Mouse (Mus musculus) intestine, embryonic 16.5 days (tissue): ENCODE data around the gene Shq1. TPM values are rescaled to one million over a fixed set of nuclear protein-coding genes. Genes with fewer than 3 reads are reported as not detected.
A peak's percentile ranks its signal among the peaks of the same experiment; 100 is the strongest.

ENCODE experiments used
- ATAC-seq: fragments of 200-750 bp; cut with Nextera tagmentation; 2 replicates; pipeline ENCODE4 v1.8.0; 2017; ENCODE audit warnings: moderate TSS enrichment, moderate library complexity
- H3K27ac ChIP-seq: fragments of 300-500 bp; sonication (generic); 2 replicates; pipeline ENCODE4 v1.5.1; 2014; ENCODE audit warnings: mild to moderate bottlenecking, low read length
- H3K27me3 ChIP-seq: fragments of 300-500 bp; sonication (generic); replicated peaks from 2 replicates; pipeline ENCODE4 v1.6.1; 2014; ENCODE audit warnings: low read length, control low read depth, mixed read lengths; ENCODE audit not compliant: control insufficient read depth, insufficient read depth
- H3K36me3 ChIP-seq: fragments of 300-500 bp; sonication (generic); 2 replicates; pipeline ENCODE4 v1.6.1; 2014; ENCODE audit warnings: low read length, control low read depth; ENCODE audit not compliant: control insufficient read depth, insufficient read depth
- H3K4me1 ChIP-seq: fragments of 300-500 bp; sonication (generic); 2 replicates; pipeline ENCODE4 v1.6.1; 2014; ENCODE audit warnings: low read length, control low read depth, mixed read lengths; ENCODE audit not compliant: control insufficient read depth, insufficient read depth
- H3K4me2 ChIP-seq: fragments of 300-500 bp; sonication (generic); 2 replicates; pipeline ENCODE4 v1.6.1; 2014; ENCODE audit warnings: low read depth, low read length, control low read depth
- H3K4me3 ChIP-seq: fragments of 300-500 bp; sonication (generic); 2 replicates; pipeline ENCODE4 v1.5.1; 2014; ENCODE audit warnings: mild to moderate bottlenecking, low read length
- H3K9ac ChIP-seq: fragments of 300-500 bp; sonication (generic); 2 replicates; pipeline ENCODE4 v1.6.1; 2014; ENCODE audit warnings: low read depth, low read length
- H3K9me3 ChIP-seq: fragments of 300-500 bp; sonication (generic); 2 replicates; pipeline ENCODE4 v1.6.1; 2016; ENCODE audit warnings: low read length, control low read depth; ENCODE audit not compliant: control insufficient read depth
- WGBS: fragments of 180-500 bp; shearing (Covaris S2); extraction: QIAGEN DNeasy Blood & Tissue Kit; methylation state at CpG from one replicate; pipeline ENCODE4 v1.1.7; 2014; 5-methylcytosine and 5-hydroxymethylcytosine counted together
- polyA plus RNA-seq: library from polyadenylated mRNA; unstranded; fragments of >200 nt; fragmentation: Nextera tagmentation; extraction: Ambion mirVana; gene quantifications from 2 replicates; pipeline ENCODE4 v1.2.1, GENCODE M21; 2015

Shq1 gene
- polyA plus RNA-seq, 1 experiment from 2014 or later, result 17.8 TPM

DNA sequence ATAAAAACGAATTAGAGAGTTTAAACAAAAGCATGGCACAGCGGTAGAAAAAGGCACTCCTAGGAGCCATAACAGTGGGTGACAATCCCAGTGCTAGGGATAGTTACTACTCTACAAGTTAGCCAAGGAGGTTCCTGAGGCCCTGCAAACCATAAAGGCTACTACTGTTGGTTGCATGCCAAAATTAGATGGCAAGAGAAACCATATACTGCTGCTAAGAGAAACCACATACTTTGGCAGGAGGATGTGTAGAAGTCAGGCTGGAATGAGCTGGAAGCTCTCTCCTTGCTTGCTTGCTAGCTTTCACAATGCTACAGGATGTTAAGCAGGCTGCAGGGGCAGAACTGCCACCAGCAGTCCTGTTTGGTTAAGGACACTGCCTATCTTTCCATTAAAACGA is 50.5 kb downstream of the Shq1 start:
- Histone ChIP-seq H3K27me3 (no peaks in the 10 kb centered on the region), H3K4me2 (no peak overlapping the region), H3K9ac (no peak overlapping the region), H3K4me3 (no peak overlapping the region), H3K27ac (no peak overlapping the region), H3K4me1 (no peaks in the 10 kb centered on the region; the same call in none of the 2 replicates), H3K36me3 (no peaks in the 10 kb centered on the region), H3K9me3 (no peaks in the 10 kb centered on the region)
- WGBS, result 83% methylated on average over 3 of the region's 3 CpGs
- ATAC-seq, result no peak

DNA sequence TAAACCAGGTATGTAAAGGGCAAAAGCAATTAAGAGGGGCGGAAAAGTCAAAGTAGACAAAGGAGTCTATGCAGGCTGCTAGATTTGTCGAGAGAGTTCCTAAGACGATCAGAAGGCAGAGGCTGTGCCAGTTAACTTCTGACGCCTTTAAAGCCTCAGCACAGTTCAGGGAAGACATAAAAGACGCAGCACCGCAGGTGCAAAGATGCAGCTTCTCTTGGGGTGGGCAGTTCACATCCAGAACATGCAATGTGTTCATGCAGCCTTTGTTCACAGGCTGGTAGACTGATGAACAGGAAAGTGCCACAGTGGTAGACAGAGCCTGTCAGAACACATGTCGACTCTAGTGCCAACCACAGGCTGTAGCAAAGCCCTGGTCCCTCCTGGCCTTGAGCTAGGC is 51.6 kb downstream of the Shq1 start:
- no peak for ATAC-seq
- Histone ChIP-seq H3K4me3 (no peak overlapping the region), H3K27ac (no peak overlapping the region), H3K36me3 (no peaks in the 10 kb centered on the region), H3K27me3 (no peaks in the 10 kb centered on the region), H3K9me3 (no peaks in the 10 kb centered on the region), H3K4me2 (no peak overlapping the region), H3K9ac (no peak overlapping the region), H3K4me1 (no peaks in the 10 kb centered on the region; the same call in none of the 2 replicates)
- WGBS, result 94% methylated on average over 7 of the region's 7 CpGs

DNA sequence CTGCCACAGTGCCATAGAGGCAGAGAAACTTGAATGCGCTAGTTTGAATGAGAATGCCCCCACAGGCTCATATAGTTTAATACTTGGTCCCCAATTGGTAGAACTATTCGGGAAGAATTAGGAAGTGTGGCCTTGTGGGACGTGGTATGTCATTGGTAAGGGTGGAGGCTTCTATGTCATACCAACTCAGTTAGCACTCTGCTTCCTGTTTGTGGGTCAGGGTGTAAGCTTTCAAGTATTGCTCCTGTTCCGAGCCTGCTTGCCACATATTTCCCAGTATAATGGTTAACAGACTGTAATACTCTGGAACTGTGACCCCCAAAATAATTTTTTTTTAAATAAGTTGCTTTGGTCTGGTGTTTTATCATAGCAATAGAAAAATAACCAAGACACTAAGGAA is 54.8 kb downstream of the Shq1 start:
- H3K36me3 ChIP-seq, result no peaks in the 10 kb centered on the region
- H3K4me1 ChIP-seq, result no peaks in the 10 kb centered on the region
- no peak overlapping the region for H3K27ac ChIP-seq
- 89% methylated on average over 4 of the region's 4 CpGs for WGBS
- no peak overlapping the region for H3K4me3 ChIP-seq
- H3K4me2 ChIP-seq, result no peak overlapping the region
- H3K9ac ChIP-seq, result no peak overlapping the region
- H3K27me3 ChIP-seq, result no peaks in the 10 kb centered on the region
- no peak for ATAC-seq
- no peaks in the 10 kb centered on the region for H3K9me3 ChIP-seq

DNA sequence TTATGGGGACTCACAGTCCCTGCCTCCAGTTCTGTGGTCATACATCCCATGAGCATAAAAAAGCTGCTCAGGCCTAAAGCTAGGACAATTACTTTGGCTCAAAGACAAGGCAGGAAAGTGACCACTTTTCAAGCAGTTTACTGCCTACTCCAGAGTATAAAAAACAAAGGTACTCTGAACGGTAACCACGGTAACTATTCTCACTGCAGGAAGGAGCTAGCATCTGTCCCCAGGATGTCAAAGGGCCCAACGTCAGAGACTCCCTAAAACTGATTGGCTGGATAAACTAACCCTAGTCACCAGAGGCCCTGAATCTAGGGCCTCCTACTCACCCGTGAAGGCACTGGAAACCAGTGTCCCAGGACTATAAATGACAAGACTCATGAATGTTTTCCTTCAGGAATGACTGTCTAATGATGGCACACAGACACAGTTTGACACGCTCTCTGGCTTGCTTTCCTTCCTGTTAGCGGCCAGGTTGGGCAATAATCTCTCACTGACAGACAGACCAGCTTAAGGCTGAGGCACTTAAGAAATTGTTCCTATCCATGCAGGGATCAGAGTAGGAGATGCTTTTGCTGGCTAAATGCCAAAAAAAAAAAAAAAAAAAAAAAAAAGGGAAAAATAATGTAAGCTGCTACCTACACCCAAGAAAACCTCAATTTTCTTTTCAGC is 57.2 kb downstream of the Shq1 start:
- 48% methylated on average over 6 of the region's 6 CpGs for WGBS
- no peak overlapping the region for H3K4me3 ChIP-seq
- 0 out of 2 replicates have a peak, but pooled peaks have one; percentile 10 for ATAC-seq
- H3K9me3 ChIP-seq, result no peaks in the 10 kb centered on the region
- H3K36me3 ChIP-seq, result no peaks in the 10 kb centered on the region
- no peak overlapping the region for H3K27ac ChIP-seq
- H3K4me2 ChIP-seq, result no peak overlapping the region
- H3K4me1 ChIP-seq, result peaks cover 5% of the 10 kb centered on the region; the same call in 1 of the 2 replicates
- H3K9ac ChIP-seq, result no peak overlapping the region
- no peaks in the 10 kb centered on the region for H3K27me3 ChIP-seq

DNA sequence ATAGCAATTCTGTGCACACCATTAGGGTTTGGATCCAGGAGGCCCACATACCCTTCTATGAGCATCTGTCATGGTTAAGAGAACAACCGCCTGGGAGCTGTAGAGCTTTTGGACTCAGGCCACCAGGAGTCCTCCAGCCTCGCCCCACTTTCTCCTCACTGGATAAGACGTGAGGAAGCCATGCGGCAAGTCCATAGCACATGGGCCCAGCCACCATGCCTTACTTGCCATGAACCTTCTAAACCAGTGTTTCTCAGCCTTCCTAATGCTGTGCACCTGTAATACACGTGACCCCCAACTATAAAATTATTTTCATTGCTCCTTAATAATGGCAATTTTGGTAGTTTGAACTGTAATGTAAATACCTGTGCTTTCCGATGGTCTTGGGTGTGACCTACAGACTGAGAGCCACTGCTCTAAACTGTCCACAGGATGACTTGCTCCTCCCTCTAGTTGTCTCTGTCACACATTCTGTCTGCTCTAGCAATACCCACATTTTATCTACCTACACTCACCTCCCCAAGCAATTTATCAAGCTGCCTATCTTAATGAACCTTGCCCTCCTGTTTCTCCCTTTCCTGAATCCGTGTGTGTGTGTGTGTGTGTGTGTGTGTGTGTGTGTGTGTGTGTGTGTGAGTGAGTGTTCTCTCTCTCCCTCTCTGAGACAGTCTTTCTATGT is 59.9 kb downstream of the Shq1 start:
- peak; percentile 87 for ATAC-seq
- H3K4me2 ChIP-seq, result no peak overlapping the region

DNA sequence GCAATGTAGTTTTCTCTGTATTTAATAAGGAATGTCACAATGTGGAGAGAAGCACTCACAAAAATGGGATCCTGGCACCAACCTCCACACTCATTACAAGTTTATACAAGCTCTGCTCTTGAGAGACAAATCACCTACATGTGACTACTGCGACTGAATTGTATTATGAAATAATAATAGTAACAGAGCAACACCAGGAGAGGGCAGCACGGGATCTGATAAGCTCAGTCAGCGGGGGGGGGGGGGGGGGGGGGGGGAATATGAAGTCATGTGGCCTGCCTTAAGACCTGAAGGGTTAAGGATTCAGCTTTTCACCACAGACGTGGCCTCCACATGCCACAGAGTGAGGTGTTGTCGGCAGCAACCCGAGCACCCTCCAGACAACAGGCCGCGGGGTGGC is 60.8 kb downstream of the Shq1 start:
- no peak for ATAC-seq
- 75% methylated on average over 7 of the region's 8 CpGs for WGBS
- no peak overlapping the region for H3K9ac ChIP-seq
- no peak overlapping the region for H3K4me2 ChIP-seq
- no peaks in the 10 kb centered on the region for H3K9me3 ChIP-seq
- no peaks in the 10 kb centered on the region for H3K27me3 ChIP-seq
- H3K4me1 ChIP-seq, result peaks cover 5% of the 10 kb centered on the region; the same call in 1 of the 2 replicates
- H3K27ac ChIP-seq, result no peak overlapping the region
- no peaks in the 10 kb centered on the region for H3K36me3 ChIP-seq
- H3K4me3 ChIP-seq, result no peak overlapping the region

More for the DNA sequence above, 59.9 kb downstream of the Shq1 start:
- Histone ChIP-seq H3K27ac (no peak overlapping the region), H3K4me1 (peaks cover 5% of the 10 kb centered on the region; the same call in 1 of the 2 replicates), H3K4me3 (no peak overlapping the region), H3K9me3 (no peaks in the 10 kb centered on the region), H3K9ac (no peak overlapping the region), H3K36me3 (no peaks in the 10 kb centered on the region), H3K27me3 (no peaks in the 10 kb centered on the region)
- WGBS, result 76% methylated on average over 7 of the region's 7 CpGs

DNA sequence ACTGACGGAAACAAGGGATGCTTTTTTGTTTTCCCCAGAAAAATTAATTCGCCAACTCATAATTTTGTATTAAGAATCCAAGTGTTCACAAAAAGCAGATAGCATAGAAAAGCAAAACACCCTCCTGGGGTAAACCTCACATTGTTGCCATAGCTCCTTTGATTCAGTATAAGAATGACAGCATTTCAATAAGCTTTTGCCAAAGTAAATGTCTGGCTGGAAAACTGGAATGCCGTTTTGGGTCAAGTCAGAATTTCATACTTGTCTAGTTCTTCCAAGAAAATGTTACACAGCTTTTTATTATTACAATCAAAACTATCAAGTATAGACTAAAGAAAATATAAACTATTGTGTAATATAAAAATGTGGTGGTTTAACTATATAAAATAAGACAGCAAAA is 61.7 kb downstream of the Shq1 start:
- no peak overlapping the region for H3K4me2 ChIP-seq
- H3K9me3 ChIP-seq, result no peaks in the 10 kb centered on the region
- no peak for ATAC-seq
- no peak overlapping the region for H3K4me3 ChIP-seq
- 81% methylated on average over 3 of the region's 3 CpGs for WGBS
- no peaks in the 10 kb centered on the region for H3K36me3 ChIP-seq
- H3K27me3 ChIP-seq, result no peaks in the 10 kb centered on the region
- no peak overlapping the region for H3K27ac ChIP-seq
- H3K9ac ChIP-seq, result no peak overlapping the region
- peaks cover 5% of the 10 kb centered on the region; the same call in 1 of the 2 replicates for H3K4me1 ChIP-seq

DNA sequence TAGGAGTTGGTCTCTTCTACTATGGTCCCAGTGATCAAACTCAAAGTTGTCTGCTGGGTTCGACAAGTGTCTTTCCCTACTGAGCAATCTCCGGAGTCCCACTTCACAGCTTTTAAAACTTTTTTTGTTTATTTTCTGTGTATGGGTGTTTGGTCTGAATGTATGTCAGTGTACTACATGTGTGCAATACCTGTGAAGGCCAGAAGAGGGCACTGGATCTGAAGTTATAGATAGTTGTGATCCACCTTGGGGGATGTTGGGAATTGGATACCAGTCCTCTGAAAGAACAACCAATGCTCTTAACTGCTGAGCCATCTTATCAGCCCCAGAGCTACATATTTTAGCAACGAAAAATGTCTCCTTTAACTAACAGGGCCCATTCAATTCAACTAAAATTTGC is 62.5 kb downstream of the Shq1 start:
- Histone ChIP-seq H3K9me3 (no peaks in the 10 kb centered on the region), H3K27ac (no peak overlapping the region), H3K4me2 (no peak overlapping the region), H3K36me3 (no peaks in the 10 kb centered on the region), H3K4me3 (no peak overlapping the region), H3K27me3 (no peaks in the 10 kb centered on the region), H3K9ac (no peak overlapping the region), H3K4me1 (peaks cover 7% of the 10 kb centered on the region; the same call in 1 of the 2 replicates)
- WGBS, result 91% methylated on average over 3 of the region's 3 CpGs
- ATAC-seq, result no peak

DNA sequence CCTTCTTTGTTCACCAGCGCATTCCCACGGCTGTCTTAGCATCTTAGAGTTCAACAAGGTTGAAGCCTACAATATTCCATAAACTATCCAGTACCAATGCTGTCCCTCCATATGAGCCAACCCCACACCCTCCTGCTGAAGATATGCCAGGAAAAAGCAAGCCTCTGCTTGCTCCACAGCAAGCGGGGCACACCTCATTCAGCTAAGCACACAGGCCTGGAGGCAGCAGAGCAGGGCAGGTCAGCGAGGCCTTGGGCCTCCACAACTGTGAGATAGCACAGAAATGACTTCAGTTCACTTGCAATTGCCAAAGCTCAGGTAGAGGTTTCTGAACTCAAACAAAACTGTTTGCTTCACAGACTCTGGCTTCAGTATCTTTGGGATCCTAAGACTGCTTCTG is 64.2 kb downstream of the Shq1 start:
- no peaks in the 10 kb centered on the region for H3K27me3 ChIP-seq
- no peak overlapping the region for H3K9ac ChIP-seq
- WGBS, result 72% methylated on average over 4 of the region's 4 CpGs
- peaks cover 9% of the 10 kb centered on the region; the same call in 1 of the 2 replicates for H3K4me1 ChIP-seq
- H3K27ac ChIP-seq, result no peak overlapping the region
- no peaks in the 10 kb centered on the region for H3K9me3 ChIP-seq
- H3K36me3 ChIP-seq, result no peaks in the 10 kb centered on the region
- no peak overlapping the region for H3K4me3 ChIP-seq
- no peak for ATAC-seq
- H3K4me2 ChIP-seq, result no peak overlapping the region
